Mouse (Mus musculus) embryonic facial prominence, embryonic 13.5 days (tissue): ENCODE measurements around the gene Trim32. TPM values are rescaled to one million over a fixed set of nuclear protein-coding genes. Genes with fewer than 3 reads are reported as not detected.

Source experiments
- ATAC-seq: fragments of 200-750 bp; cut with Nextera tagmentation; 2 replicates; pipeline ENCODE4 v1.8.0; 2017; ENCODE audit warnings: low read depth; ENCODE audit not compliant: insufficient number of reproducible peaks, insufficient read depth, low FRiP score, low TSS enrichment
- H3K27ac ChIP-seq: fragments of 300-500 bp; sonication (generic); 2 replicates; pipeline ENCODE4 v1.5.1; 2015; ENCODE audit warnings: moderate library complexity, mild to moderate bottlenecking, inconsistent platforms
- H3K27me3 ChIP-seq: fragments of 300-500 bp; sonication (generic); 2 replicates; pipeline ENCODE4 v1.6.1; 2015; ENCODE audit warnings: mild to moderate bottlenecking, inconsistent platforms
- H3K36me3 ChIP-seq: fragments of 300-500 bp; sonication (generic); 2 replicates; pipeline ENCODE4 v1.6.1; 2015; ENCODE audit warnings: mild to moderate bottlenecking, inconsistent platforms
- H3K4me1 ChIP-seq: fragments of 300-500 bp; sonication (generic); 2 replicates; pipeline ENCODE4 v1.6.1; 2015; ENCODE audit warnings: inconsistent platforms
- H3K4me2 ChIP-seq: fragments of 300-500 bp; sonication (generic); 2 replicates; pipeline ENCODE4 v1.6.1; 2015; ENCODE audit warnings: moderate library complexity, mild to moderate bottlenecking, inconsistent platforms
- H3K4me3 ChIP-seq: fragments of 300-500 bp; sonication (generic); 2 replicates; pipeline ENCODE4 v1.5.1; 2015; ENCODE audit warnings: mild to moderate bottlenecking, inconsistent platforms
- H3K9ac ChIP-seq: fragments of 300-500 bp; sonication (generic); 2 replicates; pipeline ENCODE4 v1.6.1; 2015; ENCODE audit warnings: mild to moderate bottlenecking, inconsistent platforms
- H3K9me3 ChIP-seq: fragments of 300-500 bp; sonication (generic); 2 replicates; pipeline ENCODE4 v1.6.1; 2016; ENCODE audit warnings: inconsistent platforms
- WGBS: fragments of 180-500 bp; shearing (Covaris S2); methylation state at CpG from one replicate; pipeline ENCODE4 v1.1.7; 2015; ENCODE audit warnings: mixed read lengths; 5-methylcytosine and 5-hydroxymethylcytosine counted together
- polyA plus RNA-seq: library from polyadenylated mRNA; unstranded; fragments of >200 nt; fragmentation: Nextera tagmentation; extraction: Ambion mirVana; gene quantifications from 2 replicates; pipeline ENCODE4 v1.2.1, GENCODE M21; 2015

The Trim32 gene
- polyA plus RNA-seq, 1 experiment from 2014 or later: 63.0 TPM

DNA sequence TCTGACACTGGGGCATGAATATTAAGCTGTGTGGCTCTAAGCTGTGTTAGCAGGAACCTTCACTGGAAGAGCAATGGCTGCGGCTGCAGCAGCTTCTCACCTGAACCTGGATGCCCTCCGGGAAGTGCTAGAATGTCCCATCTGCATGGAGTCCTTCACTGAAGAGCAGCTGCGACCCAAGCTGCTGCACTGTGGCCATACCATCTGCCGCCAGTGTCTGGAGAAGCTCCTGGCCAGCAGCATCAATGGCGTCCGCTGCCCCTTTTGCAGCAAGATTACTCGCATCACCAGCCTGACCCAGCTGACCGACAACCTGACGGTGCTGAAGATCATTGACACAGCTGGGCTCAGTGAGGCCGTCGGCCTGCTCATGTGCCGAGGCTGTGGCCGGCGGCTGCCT lies 8.3 kb downstream of the Trim32 start:
- H3K4me3 ChIP-seq: no peak overlapping the region
- H3K36me3 ChIP-seq: peaks cover 50% of the 10 kb centered on the region
- ATAC-seq: no peak
- H3K9ac ChIP-seq: no peak overlapping the region
- no peak overlapping the region for H3K27ac ChIP-seq
- no peaks in the 10 kb centered on the region for H3K27me3 ChIP-seq
- WGBS: 96% methylated on average over 14 of the region's 14 CpGs
- peaks cover 10% of the 10 kb centered on the region for H3K4me1 ChIP-seq
- no peak overlapping the region for H3K4me2 ChIP-seq
- H3K9me3 ChIP-seq: no peaks in the 10 kb centered on the region

DNA sequence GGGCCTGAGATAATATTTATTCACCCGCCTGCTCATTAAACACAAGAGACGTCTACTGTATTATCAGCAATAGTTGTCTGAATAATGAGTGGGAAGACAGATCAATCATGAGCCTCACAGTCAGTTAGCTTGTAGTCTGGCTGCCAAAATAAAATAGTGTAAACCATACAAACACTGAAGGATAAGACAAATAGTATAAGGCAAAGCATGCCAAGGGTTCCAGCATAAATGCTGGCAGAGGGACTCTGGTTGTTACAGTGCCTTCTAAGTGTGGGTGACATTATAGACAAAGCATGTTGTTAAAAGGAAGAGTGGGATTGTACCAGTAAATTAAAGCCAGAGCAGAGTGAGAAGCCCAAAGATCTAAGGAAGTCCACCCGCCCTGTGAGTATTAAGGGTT lies 15.3 kb downstream of the Trim32 start:
- Histone ChIP-seq H3K4me3 (no peak overlapping the region), H3K27me3 (no peaks in the 10 kb centered on the region), H3K9ac (no peak overlapping the region), H3K4me1 (no peaks in the 10 kb centered on the region; the same call in 1 of the 2 replicates), H3K4me2 (no peak overlapping the region), H3K27ac (no peak overlapping the region), H3K36me3 (peaks cover 38% of the 10 kb centered on the region), H3K9me3 (no peaks in the 10 kb centered on the region)
- no peak for ATAC-seq
- 71% methylated on average over 3 of the region's 3 CpGs for WGBS

DNA sequence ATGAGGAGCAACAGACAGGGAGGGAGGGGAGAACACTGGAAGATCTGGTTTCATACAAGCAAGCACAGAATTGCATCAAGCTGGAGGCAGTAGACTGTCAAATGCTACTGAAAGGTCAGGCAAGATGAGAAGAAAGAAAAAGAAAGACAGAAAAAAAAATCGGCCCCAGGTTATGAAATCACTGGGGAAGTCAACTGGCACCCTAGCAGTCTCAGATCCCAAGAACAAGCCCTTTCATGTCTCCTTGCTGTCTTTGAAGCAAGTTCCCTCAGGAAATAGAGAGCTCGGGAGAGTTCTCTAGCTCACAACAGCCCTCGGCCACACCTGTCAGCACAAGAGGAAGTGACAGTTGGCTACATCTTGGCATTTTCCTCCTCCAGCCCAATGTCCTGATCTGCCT lies 33.4 kb downstream of the Trim32 start:
- no peak overlapping the region for H3K4me3 ChIP-seq
- no peaks in the 10 kb centered on the region for H3K9me3 ChIP-seq
- no peak overlapping the region for H3K9ac ChIP-seq
- no peak overlapping the region for H3K4me2 ChIP-seq
- H3K27me3 ChIP-seq: no peaks in the 10 kb centered on the region
- no peak overlapping the region for H3K27ac ChIP-seq
- H3K36me3 ChIP-seq: no peaks in the 10 kb centered on the region
- ATAC-seq: no peak
- H3K4me1 ChIP-seq: no peaks in the 10 kb centered on the region
- WGBS: 40% methylated on average over 3 of the region's 3 CpGs

DNA sequence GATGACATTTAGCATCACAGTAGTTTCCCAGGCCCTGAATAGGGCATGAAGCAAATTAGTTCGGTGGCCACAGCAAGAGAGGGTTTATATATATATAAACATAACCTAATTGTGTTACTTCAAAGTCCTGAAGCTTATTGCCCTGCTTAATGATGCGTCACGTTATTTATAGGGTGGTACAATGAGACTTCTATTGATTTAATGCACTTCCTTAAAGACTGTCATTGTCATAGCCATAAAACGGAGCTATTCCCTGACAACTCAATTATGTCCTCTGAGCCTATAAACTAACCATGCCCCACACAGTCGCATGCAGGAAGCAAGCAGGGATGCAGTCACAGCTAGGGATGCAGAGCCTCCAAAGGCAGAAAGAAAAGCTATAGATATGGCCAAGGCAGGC lies 37.8 kb downstream of the Trim32 start:
- no peak for ATAC-seq
- Histone ChIP-seq H3K4me3 (no peak overlapping the region), H3K4me2 (no peak overlapping the region), H3K27ac (no peak overlapping the region), H3K9ac (no peak overlapping the region), H3K9me3 (no peaks in the 10 kb centered on the region), H3K27me3 (no peaks in the 10 kb centered on the region), H3K4me1 (no peaks in the 10 kb centered on the region), H3K36me3 (no peaks in the 10 kb centered on the region)
- WGBS: 71% methylated on average over 5 of the region's 5 CpGs

DNA sequence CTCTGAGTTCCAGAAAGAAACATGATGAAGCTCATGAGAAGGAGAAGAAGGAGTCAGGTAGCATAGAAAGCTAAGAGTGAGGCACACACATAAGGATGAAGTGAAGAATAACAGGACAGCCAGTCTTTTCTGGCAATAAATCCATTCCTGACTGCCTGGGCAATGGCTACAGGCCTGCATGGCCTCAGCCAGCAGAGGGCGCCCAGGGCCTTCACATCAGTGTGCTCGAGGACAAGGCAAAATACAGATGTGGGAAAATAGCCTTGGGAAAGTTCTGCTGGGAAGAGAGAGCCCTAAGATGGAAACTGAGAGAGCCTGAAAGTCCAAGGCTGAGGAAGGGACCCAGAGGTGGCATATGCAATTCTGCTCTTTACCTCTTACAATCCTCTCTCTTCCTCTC lies 49.9 kb downstream of the Trim32 start:
- H3K27ac ChIP-seq: no peak overlapping the region
- no peaks in the 10 kb centered on the region for H3K9me3 ChIP-seq
- no peaks in the 10 kb centered on the region for H3K36me3 ChIP-seq
- 0% methylated on average over 2 of the region's 2 CpGs for WGBS
- H3K9ac ChIP-seq: no peak overlapping the region
- no peak overlapping the region for H3K4me2 ChIP-seq
- no peak overlapping the region for H3K4me3 ChIP-seq
- peak; percentile 64; the same call in 1 of the 2 replicates for ATAC-seq
- no peaks in the 10 kb centered on the region for H3K27me3 ChIP-seq
- no peaks in the 10 kb centered on the region for H3K4me1 ChIP-seq

DNA sequence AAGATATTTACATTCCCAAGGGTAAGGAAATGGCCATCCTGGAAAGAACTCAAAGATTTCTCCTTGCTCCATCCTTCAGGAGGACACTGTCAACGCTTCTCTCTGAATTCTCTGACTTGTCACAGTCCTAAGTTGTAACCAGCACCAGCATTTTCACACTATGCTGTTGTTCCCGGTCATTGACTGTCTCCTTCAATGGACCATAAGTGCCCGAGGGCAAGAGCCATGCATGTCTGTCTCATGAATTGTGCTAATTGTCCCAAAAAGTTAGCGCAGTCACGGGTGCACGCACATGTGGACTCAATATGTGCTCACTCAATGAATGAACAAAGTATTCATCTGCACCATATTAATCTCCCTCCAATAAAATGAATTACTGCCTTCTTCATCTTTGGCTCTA lies 58.4 kb downstream of the Trim32 start:
- Histone ChIP-seq H3K4me1 (no peaks in the 10 kb centered on the region), H3K27me3 (no peaks in the 10 kb centered on the region), H3K27ac (no peak overlapping the region), H3K4me2 (no peak overlapping the region), H3K36me3 (no peaks in the 10 kb centered on the region), H3K9me3 (no peaks in the 10 kb centered on the region), H3K4me3 (no peak overlapping the region), H3K9ac (no peak overlapping the region)
- 29% methylated on average over 6 of the region's 6 CpGs for WGBS
- ATAC-seq: no peak
